Mouse (Mus musculus) myocyte (in vitro differentiated cells): ENCODE data around the gene Trim17.

Source experiments
- MAX ChIP-seq: IDR thresholded peaks from one replicate; pipeline ENCODE4 v1.6.1; 2011; ENCODE audit warnings: low read depth, mild to moderate bottlenecking, control low read depth
- MYOG ChIP-seq, 3 experiments: IDR thresholded peaks; one replicate each; pipeline ENCODE4 v1.6.1; 2011; ENCODE audit warnings: control low read depth in 2 of 3, low read depth in 2 of 3, mild to moderate bottlenecking in 2 of 3; ENCODE audit not compliant: insufficient read length in 2 of 3, control insufficient read depth in 1 of 3, insufficient read depth in 1 of 3
- POLR2A ChIP-seq: IDR thresholded peaks from one replicate; pipeline ENCODE4 v1.6.1; 2011; ENCODE audit warnings: low read depth, mild to moderate bottlenecking, control low read depth, moderate library complexity; ENCODE audit not compliant: insufficient read length
- POLR2AphosphoS2 ChIP-seq: IDR thresholded peaks from one replicate; pipeline ENCODE4 v1.6.1; 2011; ENCODE audit warnings: low read depth, control low read depth; ENCODE audit not compliant: insufficient read length
- SRF ChIP-seq: IDR thresholded peaks from one replicate; pipeline ENCODE4 v1.6.1; 2011; ENCODE audit warnings: low read depth; ENCODE audit not compliant: control insufficient read depth, insufficient read length
- TCF12 ChIP-seq: IDR thresholded peaks from one replicate; pipeline ENCODE4 v1.6.1; 2011; ENCODE audit warnings: mild to moderate bottlenecking, control low read depth; ENCODE audit not compliant: poor library complexity, insufficient read depth, severe bottlenecking

GRCm38 (mm10) chr11:58978027-58978705 is 23.7 kb downstream of the Trim17 start, which contains the start of gene Trim11:
- TF ChIP-seq POLR2A (peak; percentile 80), MAX (no peak), POLR2AphosphoS2 (peak; percentile 86), SRF (no peak), TCF12 (no peak), MYOG (IDR thresholded peaks at IDR 0.05; ENCODE audit: control insufficient read depth in 1 of 3, insufficient read depth in 1 of 3, insufficient read length in 2 of 3, low read depth in 2 of 3) (peak in 1 of 3 experiments; percentile 26)
